Mouse (Mus musculus) lung, adult 2 months (tissue): ENCODE data around the gene Copg1. TPM values are rescaled to one million over a fixed set of nuclear protein-coding genes. Genes with fewer than 3 reads are reported as not detected.

Source experiments
- DNase-seq: peaks from one replicate; pipeline ENCODE4 v3.0.0; 2022
- H3K4me1 ChIP-seq: fragments of 200-500 bp; 2 replicates; pipeline ENCODE4 v1.6.1; 2011; ENCODE audit warnings: low read length; ENCODE audit not compliant: control insufficient read depth, insufficient read depth
- H3K4me3 ChIP-seq: fragments of 200-500 bp; replicated peaks from 2 replicates; pipeline ENCODE3; 2011; ENCODE audit warnings: low read depth, mild to moderate bottlenecking, control low read depth, low read length; ENCODE audit errors: extremely low read depth
- CTCF ChIP-seq: fragments of 200-500 bp; IDR thresholded peaks from 2 replicates; pipeline ENCODE4 v1.5.1; 2011; ENCODE audit warnings: mild to moderate bottlenecking, low read length, control low read depth; ENCODE audit not compliant: insufficient read depth
- POLR2A ChIP-seq: fragments of 200-500 bp; IDR thresholded peaks from 2 replicates; pipeline ENCODE4 v1.6.1; 2011; ENCODE audit warnings: low read depth, mild to moderate bottlenecking, control low read depth, low read length, borderline replicate concordance; ENCODE audit errors: extremely low read depth
- WGBS: fragments of 180-500 bp; shearing (Covaris S2); methylation state at CpG from one replicate; pipeline ENCODE4 v1.1.7; 2018; 5-methylcytosine and 5-hydroxymethylcytosine counted together
- polyA plus RNA-seq: library from polyadenylated mRNA; depleted of rRNA; stranded (reverse); fragments of >200 nt; gene quantifications from 2 replicates; pipeline ENCODE4 v1.2.3, GENCODE M21; 2012; rRNA removed

The Copg1 gene
- 36.4 and 56.2 TPM in 2 replicates for polyA plus RNA-seq

DNA sequence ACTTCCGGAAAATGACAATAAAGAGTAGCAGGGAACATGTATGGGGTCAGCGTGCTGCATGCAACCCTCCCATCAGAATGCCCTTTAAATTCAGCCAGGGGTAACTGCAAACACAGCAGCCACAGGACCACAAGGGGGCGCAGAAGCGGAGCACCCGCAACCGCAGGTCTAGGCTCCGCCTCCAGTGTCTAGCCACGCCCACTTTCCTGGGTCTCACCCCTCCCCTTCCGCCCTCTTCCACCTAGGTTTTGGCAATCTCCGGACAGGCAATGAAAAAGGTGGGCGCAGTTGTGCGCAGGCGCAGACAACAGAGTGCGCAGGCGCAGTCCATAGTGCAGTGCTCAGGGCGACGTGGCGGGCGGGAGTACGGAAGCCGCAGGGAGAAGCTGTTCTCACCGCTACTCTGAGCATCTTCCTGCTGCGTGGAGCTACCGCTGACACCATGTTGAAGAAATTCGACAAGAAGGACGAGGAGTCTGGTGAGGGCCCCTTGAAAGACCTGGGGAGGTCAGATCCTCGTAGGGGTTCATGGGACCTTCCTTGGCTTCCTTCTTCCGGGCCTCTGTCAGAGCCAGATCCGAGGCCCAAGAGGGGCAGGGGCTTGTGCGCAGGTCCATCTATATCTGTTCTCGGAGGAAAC lies at the start of gene Copg1:
TSS of gene Copg1 (plus strand) at position 221 of the 640 bp plus-strand sequence.
- DNase-seq, result peak; percentile 100
- 0 out of 2 replicates have a peak, but pooled peaks cover 6% of the 10 kb centered on the region for H3K4me1 ChIP-seq
- TF ChIP-seq POLR2A (peak; percentile 90), CTCF (peak; percentile 71)
- peak within 1 kb of the TSS; percentile 83 for H3K4me3 ChIP-seq
- WGBS, result under 1% methylated on average over 31 of the region's 31 CpGs

DNA sequence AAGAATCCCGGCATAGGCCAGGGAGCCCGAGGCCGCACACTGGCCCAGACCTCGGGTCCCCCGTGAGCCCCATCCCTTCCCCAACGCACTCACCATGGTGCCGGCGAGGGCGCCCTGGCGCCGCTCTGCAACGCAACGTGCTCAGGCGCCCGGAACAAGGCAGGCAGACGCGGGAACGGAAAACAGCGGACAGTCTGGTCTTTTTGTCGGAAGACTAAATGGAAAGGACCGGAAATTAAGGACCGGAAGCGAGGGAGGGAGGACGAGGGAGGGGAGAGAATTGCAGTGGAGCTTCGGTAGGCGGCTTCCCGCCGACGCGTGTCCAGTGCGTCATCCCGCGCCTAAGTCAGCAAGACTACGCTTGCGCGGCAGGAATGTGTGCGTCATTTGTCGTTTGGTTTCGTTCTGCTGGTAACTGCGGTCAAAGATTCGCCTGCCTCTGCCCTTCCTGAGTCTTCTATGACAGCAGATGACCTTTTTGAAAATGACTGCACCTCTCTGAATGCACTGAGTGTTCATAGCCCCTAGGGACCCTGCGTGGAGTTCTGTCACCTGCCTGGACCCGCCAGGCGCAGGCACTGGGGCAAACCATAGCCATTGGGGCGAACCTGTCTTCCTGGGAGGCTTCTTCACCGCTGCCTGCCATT lies 48.9 kb upstream of the Copg1 start, which contains the start of gene Isy1:
TSS of gene Isy1 (minus strand) at position 248 of the 647 bp plus-strand sequence.
- H3K4me3 ChIP-seq, result peak within 1 kb of the TSS; percentile 88
- no peaks in the 10 kb centered on the region for H3K4me1 ChIP-seq
- under 1% methylated on average over 46 of the region's 46 CpGs for WGBS
- peak; percentile 90 for DNase-seq
- TF ChIP-seq CTCF (no peak), POLR2A (peak; percentile 91; the same call in 1 of the 2 replicates)

DNA sequence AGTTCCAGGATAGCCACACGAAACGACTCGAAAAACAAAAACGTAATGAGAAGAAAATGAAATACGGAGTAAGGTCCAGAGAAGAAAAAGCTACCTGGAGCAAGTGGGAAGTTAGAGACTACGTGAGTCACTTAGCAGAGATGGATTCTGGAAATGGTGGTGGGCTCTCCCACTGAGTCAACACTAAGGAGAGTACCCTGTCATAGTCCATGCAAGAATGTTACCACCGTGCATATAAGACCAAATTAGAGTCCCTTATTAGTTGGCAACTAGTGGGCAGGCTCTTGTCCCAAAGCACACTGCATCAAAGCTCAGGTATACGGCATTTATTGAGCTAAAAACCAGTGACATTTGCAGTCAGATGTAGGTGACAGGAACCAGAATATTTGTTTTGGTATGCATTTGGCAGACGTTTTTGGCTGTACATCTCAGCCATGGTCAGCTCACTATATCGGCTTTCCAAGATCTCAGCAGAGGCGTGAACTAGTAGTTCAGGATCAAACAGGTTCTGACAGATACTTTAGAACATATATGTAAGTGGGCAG lies 47.7 kb upstream of the Copg1 start:
- Histone ChIP-seq H3K4me3 (no peak overlapping the region), H3K4me1 (no peaks in the 10 kb centered on the region)
- DNase-seq, result no peak
- 51% methylated on average over 11 of the region's 11 CpGs for WGBS
- no peak for TF ChIP-seq CTCF
- TF ChIP-seq POLR2A, result no peak

GRCm38 (mm10) chr6:87841635-87842034 lies 46.0 kb upstream of the Copg1 start:
- no peak overlapping the region for H3K4me3 ChIP-seq
- no peak for DNase-seq
- TF ChIP-seq CTCF (no peak), POLR2A (no peak)
- peaks cover 4% of the 10 kb centered on the region; the same call in 1 of the 2 replicates for H3K4me1 ChIP-seq
- 79% methylated on average over 8 of the region's 8 CpGs for WGBS

DNA sequence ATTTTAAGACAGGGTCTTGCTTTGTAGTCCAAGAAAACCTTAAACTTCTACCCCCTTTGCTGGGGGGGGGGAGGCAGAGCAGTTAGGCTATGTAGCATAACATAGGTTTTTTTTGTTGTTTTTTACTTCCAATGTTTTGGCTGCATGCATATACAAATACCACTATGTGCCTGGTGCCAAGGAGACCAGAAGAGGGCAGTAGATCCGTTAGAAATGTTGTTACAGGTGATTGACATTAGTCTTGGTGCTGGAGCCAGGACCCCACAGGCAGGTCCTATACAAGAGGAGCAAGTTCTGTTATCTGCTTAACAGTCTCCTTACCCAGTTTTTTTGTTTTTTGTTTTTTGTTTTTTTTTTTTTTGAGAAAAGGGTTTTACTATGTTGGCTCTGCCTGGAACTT lies 45.4 kb upstream of the Copg1 start:
- Histone ChIP-seq H3K4me1 (peaks cover 9% of the 10 kb centered on the region), H3K4me3 (no peak overlapping the region)
- DNase-seq, result no peak
- 10% methylated on average over 1 of the region's 1 CpGs for WGBS
- TF ChIP-seq CTCF (no peak), POLR2A (no peak)

DNA sequence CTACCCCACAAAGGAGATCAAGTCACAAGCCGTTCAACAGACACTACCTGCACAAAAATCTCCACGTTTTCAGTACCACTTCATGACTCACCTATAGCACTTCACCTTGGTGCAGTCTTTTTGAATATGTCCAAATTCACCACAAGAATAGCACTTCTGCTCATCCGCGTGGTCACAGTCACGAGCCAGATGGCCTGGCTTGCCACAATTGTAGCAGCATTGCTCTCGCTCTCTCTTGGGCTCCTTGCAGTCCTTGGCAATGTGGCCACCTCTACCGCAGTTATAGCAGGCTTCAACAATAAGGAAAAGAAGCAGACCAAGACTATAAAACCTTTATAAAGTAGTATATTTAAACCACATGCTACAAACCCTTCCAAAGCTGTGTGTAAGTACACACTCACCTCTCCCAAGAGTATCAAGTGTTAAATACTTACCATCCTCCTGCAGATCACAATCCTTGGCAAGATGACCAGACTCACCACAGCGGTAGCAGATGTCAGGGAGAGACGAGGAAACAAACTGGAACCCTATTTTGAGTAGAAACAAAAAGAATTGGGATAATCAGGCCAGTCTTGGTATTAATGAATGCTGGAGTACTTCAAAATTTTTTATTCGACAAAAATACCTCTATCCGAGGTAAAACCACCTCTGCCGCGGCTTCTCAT lies 42.5 kb upstream of the Copg1 start:
- WGBS, result 83% methylated on average over 13 of the region's 13 CpGs
- no peak overlapping the region for H3K4me3 ChIP-seq
- TF ChIP-seq CTCF (no peak), POLR2A (no peak)
- DNase-seq, result no peak
- peaks cover 15% of the 10 kb centered on the region for H3K4me1 ChIP-seq

DNA sequence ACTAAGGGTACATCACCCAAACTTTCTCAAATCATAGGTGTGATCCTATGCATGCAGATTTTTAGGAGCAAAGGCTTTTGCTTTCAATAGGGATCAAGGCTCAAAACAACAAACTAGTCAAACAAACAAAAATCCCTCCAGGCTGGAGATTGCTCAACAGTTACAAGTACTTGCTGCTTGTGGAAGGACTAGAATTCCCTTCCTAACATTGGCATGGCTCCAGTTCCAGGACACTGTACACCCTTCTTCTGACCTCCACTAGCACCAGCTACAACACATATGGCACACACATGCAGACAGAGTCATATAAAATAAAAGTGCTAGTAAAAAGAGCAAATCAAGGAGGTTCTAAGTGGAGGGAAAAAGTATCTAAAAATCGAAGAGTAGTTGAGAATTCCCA lies 40.8 kb upstream of the Copg1 start:
- no peak for DNase-seq
- Histone ChIP-seq H3K4me1 (peaks cover 15% of the 10 kb centered on the region), H3K4me3 (no peak overlapping the region)
- WGBS, result 36% methylated on average over 1 of the region's 1 CpGs
- TF ChIP-seq CTCF, result no peak
- TF ChIP-seq POLR2A, result no peak

DNA sequence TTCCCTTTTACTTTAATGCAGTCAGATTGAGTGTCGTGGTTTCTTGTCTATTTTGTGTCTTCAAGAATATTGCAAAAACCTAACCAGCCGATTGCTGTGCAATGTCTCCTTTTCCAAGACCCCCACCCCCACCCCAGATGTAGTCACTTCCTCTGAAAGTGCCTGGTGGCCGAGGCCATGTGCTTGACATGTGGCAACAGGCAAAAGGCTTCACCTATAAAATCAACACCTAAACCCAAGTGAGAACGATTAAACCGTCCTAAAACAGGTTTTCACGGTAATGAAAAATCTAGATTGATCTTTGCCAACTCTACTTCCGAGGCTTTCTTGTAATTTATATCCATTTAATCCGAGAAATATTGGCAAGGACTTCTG lies 37.8 kb upstream of the Copg1 start:
- H3K4me1 ChIP-seq, result peaks cover 15% of the 10 kb centered on the region
- TF ChIP-seq CTCF, result no peak
- no peak for TF ChIP-seq POLR2A
- peak overlapping the region; percentile 98 for H3K4me3 ChIP-seq
- WGBS, result under 1% methylated on average over 8 of the region's 8 CpGs
- no peak for DNase-seq

DNA sequence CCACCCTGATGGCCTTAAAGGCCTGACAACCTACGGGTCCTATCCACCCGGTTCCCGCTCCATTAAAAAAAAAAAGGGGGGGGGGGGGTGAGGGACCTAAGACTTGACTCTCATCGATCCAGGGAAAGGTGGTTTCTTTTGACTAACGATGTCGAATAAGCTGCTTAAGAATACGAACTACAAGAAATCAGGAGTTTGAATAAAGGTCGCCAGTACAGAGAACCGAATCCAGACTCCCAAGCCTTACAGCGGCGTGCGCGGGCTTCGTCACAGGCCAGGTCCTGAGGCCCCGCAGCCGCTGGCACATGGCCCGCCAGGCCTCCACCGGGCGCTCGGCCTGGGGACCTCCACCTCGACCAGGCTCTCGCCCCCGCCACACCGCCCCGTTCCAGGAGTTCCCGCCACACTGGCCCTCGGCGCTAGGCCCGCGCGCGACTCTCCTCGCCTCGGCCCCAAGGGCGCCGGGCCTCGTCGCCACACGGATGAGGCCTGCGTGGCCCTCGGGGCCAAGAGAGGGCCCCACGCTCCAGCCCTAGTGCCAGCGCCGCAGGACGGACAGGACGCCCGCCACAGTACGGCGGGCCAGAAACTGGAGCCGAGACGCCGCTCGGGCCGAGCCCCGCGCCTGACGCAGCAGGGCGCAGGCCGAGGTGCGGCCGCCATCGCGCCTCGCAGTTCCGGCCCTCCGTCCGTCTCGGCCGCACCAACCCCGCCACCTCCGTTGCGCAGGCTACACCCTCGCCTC lies 37.3 kb upstream of the Copg1 start:
- under 1% methylated on average over 73 of the region's 73 CpGs for WGBS
- no peak for TF ChIP-seq CTCF
- no peak for TF ChIP-seq POLR2A
- no peak for DNase-seq
- Histone ChIP-seq H3K4me1 (peaks cover 15% of the 10 kb centered on the region), H3K4me3 (peak overlapping the region; percentile 98)
